Mouse (Mus musculus) intestine, postnatal 0 days (tissue): ENCODE data around the gene Flywch1. TPM values are rescaled to one million over a fixed set of nuclear protein-coding genes. Genes with fewer than 3 reads are reported as not detected.

Experiments
- ATAC-seq: fragments of 200-750 bp; cut with Nextera tagmentation; 2 replicates; pipeline ENCODE4 v1.8.0; 2017; ENCODE audit warnings: mild to moderate bottlenecking, moderate TSS enrichment, moderate library complexity
- H3K27ac ChIP-seq: fragments of 300-500 bp; sonication (generic); 2 replicates; pipeline ENCODE4 v1.5.1; 2014; ENCODE audit warnings: mild to moderate bottlenecking, low read depth, low read length, moderate library complexity
- H3K27me3 ChIP-seq: fragments of 300-500 bp; sonication (generic); replicated peaks from 2 replicates; pipeline ENCODE4 v1.6.1; 2014; ENCODE audit warnings: low read length, mixed read lengths; ENCODE audit not compliant: control insufficient read depth, insufficient read depth
- H3K36me3 ChIP-seq: fragments of 300-500 bp; sonication (generic); 2 replicates; pipeline ENCODE4 v1.6.1; 2014; ENCODE audit warnings: mild to moderate bottlenecking, moderate library complexity; ENCODE audit not compliant: control insufficient read depth, insufficient read depth
- H3K4me1 ChIP-seq: fragments of 300-500 bp; sonication (generic); replicated peaks from 2 replicates; pipeline ENCODE4 v1.6.1; 2014; ENCODE audit warnings: antibody characterized with exemption, low read length, mixed read lengths; ENCODE audit not compliant: control insufficient read depth, insufficient read depth
- H3K4me2 ChIP-seq: fragments of 300-500 bp; sonication (generic); replicated peaks from 2 replicates; pipeline ENCODE4 v1.6.1; 2014; ENCODE audit warnings: low read depth, mild to moderate bottlenecking, moderate library complexity
- H3K4me3 ChIP-seq: fragments of 300-500 bp; sonication (generic); 2 replicates; pipeline ENCODE4 v1.5.1; 2014; ENCODE audit warnings: low read depth, low read length
- H3K9ac ChIP-seq: fragments of 300-500 bp; sonication (generic); 2 replicates; pipeline ENCODE4 v1.6.1; 2014; ENCODE audit warnings: mild to moderate bottlenecking, low read depth, low read length
- H3K9me3 ChIP-seq: fragments of 300-500 bp; sonication (generic); 2 replicates; pipeline ENCODE4 v1.6.1; 2016; ENCODE audit warnings: mixed run types; ENCODE audit not compliant: control insufficient read depth
- CTCF ChIP-seq: sonication (generic); IDR thresholded peaks from 2 replicates; pipeline ENCODE4 v1.5.1; 2016; ENCODE audit warnings: low read depth, mild to moderate bottlenecking, control low read depth, antibody characterized with exemption, moderate library complexity
- WGBS: fragments of 180-500 bp; shearing (Covaris S2); extraction: QIAGEN DNeasy Blood & Tissue Kit; methylation state at CpG from one replicate; pipeline ENCODE4 v1.1.7; 2014; 5-methylcytosine and 5-hydroxymethylcytosine counted together
- polyA plus RNA-seq: library from polyadenylated mRNA; unstranded; fragments of >200 nt; fragmentation: Nextera tagmentation; extraction: Ambion mirVana; gene quantifications from 2 replicates; pipeline ENCODE4 v1.2.1, GENCODE M21; 2015

Gene Flywch1
- polyA plus RNA-seq, 1 experiment from 2014 or later: 36.8 TPM

DNA sequence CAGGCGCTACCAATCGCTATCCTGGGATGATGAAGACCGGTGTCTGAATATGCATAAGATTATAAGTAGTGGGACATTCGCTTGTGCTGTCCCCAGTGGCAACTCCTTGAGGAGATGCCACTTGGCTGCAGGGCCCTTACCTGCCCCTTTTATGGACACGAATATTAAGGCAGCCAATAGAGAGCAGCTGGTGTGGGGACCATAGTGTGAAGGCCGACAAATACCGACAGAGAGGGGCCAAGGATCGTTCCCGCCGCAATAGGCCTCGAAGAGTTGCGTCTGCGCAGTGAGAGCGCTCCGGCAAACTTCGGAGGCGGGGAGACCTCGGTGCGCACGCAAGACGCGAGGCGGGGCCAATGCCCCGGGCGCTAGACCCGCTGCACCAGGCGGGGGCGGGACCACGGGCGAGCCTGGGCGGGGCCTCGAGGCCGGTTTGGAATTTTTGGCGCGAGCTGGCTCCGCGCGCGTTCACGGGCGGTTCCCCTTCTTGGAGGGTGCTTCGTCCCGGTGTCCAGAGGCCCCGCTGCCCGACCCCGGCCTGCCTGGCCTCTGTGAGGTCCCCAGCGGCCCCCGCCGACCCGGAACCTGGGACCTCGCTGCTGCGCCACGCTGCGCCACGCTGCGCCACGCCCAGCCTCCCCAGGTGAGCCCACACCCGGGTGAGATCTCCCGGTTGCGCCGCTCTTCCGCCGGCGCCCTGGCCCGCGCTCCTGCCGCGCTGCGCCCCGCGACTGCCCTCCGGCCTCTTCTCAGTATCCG is 45.2 kb downstream of the Flywch1 start, which contains the start of gene Pkmyt1:
TSS of gene Pkmyt1 (plus strand) at position 338 of the 759 bp plus-strand sequence.
- WGBS: under 1% methylated on average over 71 of the region's 73 CpGs
- Histone ChIP-seq H3K27me3 (no peaks in the 10 kb centered on the region), H3K27ac (peak within 1 kb of the TSS; percentile 83), H3K4me3 (peak within 1 kb of the TSS; percentile 89), H3K4me1 (no peaks in the 10 kb centered on the region), H3K9me3 (no peaks in the 10 kb centered on the region), H3K36me3 (no peaks in the 10 kb centered on the region), H3K9ac (peak within 1 kb of the TSS; percentile 73), H3K4me2 (peak within 1 kb of the TSS; percentile 87)
- no peak; the same call in 1 of the 2 replicates for TF ChIP-seq CTCF
- peak; percentile 95 for ATAC-seq

DNA sequence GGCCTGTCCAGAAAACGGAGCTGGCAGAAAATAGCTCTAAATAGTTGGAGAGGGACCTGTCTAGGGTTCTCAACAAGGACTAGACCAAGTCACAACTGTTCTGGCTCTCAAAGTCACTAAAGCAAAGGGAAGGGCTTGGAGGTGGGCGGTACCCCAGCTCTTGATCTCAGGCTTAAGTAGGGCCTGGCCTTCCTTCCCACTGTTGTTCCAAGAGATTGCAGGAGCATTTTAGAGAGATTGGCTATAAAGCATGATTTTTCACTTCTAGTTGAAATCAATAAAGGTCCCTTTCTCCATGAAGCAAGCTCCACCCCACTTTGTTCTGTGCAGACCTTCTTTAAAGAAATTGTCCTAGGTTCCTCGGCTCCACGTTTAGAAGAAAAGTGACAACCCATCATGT is 45.9 kb downstream of the Flywch1 start:
- Histone ChIP-seq H3K27ac (no peak overlapping the region; the same call in 1 of the 2 replicates), H3K4me1 (no peaks in the 10 kb centered on the region), H3K27me3 (no peaks in the 10 kb centered on the region), H3K36me3 (no peaks in the 10 kb centered on the region), H3K9ac (peak overlapping the region; percentile 73; the same call in 1 of the 2 replicates), H3K4me2 (peak overlapping the region; percentile 87), H3K4me3 (peak overlapping the region; percentile 89), H3K9me3 (no peaks in the 10 kb centered on the region)
- 46% methylated on average over 4 of the region's 4 CpGs for WGBS
- no peak for ATAC-seq
- no peak for TF ChIP-seq CTCF

- Histone ChIP-seq H3K4me1 (no peaks in the 10 kb centered on the region), H3K27ac (no peak within 1 kb of the TSS), H3K36me3 (no peaks in the 10 kb centered on the region), H3K9ac (no peak within 1 kb of the TSS), H3K27me3 (no peaks in the 10 kb centered on the region), H3K9me3 (no peaks in the 10 kb centered on the region), H3K4me3 (no peak within 1 kb of the TSS), H3K4me2 (no peak within 1 kb of the TSS)
- WGBS: 62% methylated on average over 7 of the region's 7 CpGs
- no peak for ATAC-seq
- TF ChIP-seq CTCF: no peak
Measured at GRCm38 (mm10) chr17:23722376-23723125, 48.9 kb downstream of the Flywch1 start, which contains the start of gene 1520401A03Rik. Gene 1520401A03Rik (minus strand): TSS chr17:23722783.

GRCm38 (mm10) chr17:23721886-23722285 is 49.5 kb downstream of the Flywch1 start:
- WGBS: 72% methylated on average over 2 of the region's 2 CpGs
- no peak for ATAC-seq
- H3K9ac ChIP-seq: no peak overlapping the region
- H3K27ac ChIP-seq: no peak overlapping the region
- no peaks in the 10 kb centered on the region for H3K27me3 ChIP-seq
- H3K4me2 ChIP-seq: no peak overlapping the region
- H3K4me1 ChIP-seq: no peaks in the 10 kb centered on the region
- no peaks in the 10 kb centered on the region for H3K9me3 ChIP-seq
- no peaks in the 10 kb centered on the region for H3K36me3 ChIP-seq
- no peak for TF ChIP-seq CTCF
- no peak overlapping the region for H3K4me3 ChIP-seq

GRCm38 (mm10) chr17:23719455-23719854 is 51.9 kb downstream of the Flywch1 start:
- H3K4me3 ChIP-seq: no peak overlapping the region
- H3K4me1 ChIP-seq: no peaks in the 10 kb centered on the region
- no peak for TF ChIP-seq CTCF
- no peaks in the 10 kb centered on the region for H3K36me3 ChIP-seq
- ATAC-seq: no peak
- no peaks in the 10 kb centered on the region for H3K27me3 ChIP-seq
- H3K4me2 ChIP-seq: no peak overlapping the region
- WGBS: 41% methylated on average over 1 of the region's 1 CpGs
- no peak overlapping the region for H3K27ac ChIP-seq
- H3K9ac ChIP-seq: no peak overlapping the region
- no peaks in the 10 kb centered on the region for H3K9me3 ChIP-seq

GRCm38 (mm10) chr17:23717003-23717402 is 54.4 kb downstream of the Flywch1 start:
- no peak for ATAC-seq
- WGBS: 70% methylated on average over 2 of the region's 2 CpGs
- H3K27me3 ChIP-seq: no peaks in the 10 kb centered on the region

More at GRCm38 (mm10) chr17:23717003-23717402, 54.4 kb downstream of the Flywch1 start:
- TF ChIP-seq CTCF: no peak
- no peak overlapping the region for H3K9ac ChIP-seq
- no peak overlapping the region for H3K4me2 ChIP-seq
- H3K27ac ChIP-seq: no peak overlapping the region
- H3K9me3 ChIP-seq: no peaks in the 10 kb centered on the region
- no peaks in the 10 kb centered on the region for H3K4me1 ChIP-seq
- H3K4me3 ChIP-seq: no peak overlapping the region
- no peaks in the 10 kb centered on the region for H3K36me3 ChIP-seq
